Mouse (Mus musculus): ENCODE measurements around the gene Prdx5.

DNA sequence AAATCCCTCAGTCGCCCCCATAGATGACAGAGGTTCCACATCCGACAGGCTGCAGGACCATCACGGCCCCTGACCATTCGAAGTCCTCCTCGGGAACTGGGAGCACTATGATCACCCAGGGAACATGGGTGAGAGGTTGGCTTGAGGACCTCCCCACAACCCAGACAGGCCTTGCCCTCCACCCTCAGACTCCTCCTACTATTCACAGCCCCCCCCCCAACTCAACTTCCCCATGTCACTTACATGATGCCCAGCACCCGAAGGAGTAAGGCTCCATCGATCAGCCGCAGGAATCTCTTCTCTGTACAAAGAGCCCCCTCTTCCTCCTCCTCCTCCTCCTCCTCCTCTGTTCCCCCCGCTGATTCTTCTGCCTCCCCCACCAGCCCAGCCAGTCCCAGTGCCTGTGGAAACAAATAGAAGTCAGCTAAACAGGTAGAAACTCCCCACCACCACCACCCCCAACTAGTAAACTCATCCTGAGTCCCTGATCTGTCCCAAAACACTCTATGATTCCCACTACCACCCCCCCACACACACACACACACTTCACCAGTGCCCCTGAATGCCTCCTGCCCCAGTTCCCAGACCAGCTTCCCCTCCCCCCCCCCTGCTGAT, 52.4 kb downstream of the Prdx5 start:
- TF ChIP-seq POLR2A (IDR thresholded peaks at IDR 0.05; ENCODE audit: low read depth, low read length) (no peak), CTCF (conservative IDR thresholded peaks at IDR 0.05; ENCODE audit: insufficient read depth, insufficient read length, low read depth, low read length) (no peak)
